Mouse (Mus musculus) cerebellum, postnatal 4 days (tissue): ENCODE results near the gene Gm4884.
"Not testable (repeated sequence)": the region's sequence is repeated elsewhere in the genome, so short reads cannot be mapped to it uniquely, and the experiment has no call there.

Experiments
- DNase-seq, 2 experiments: peaks; one replicate each; pipeline ENCODE4 v3.0.0; 2022; ENCODE audit warnings: low spot score in 2 of 2, mixed read lengths in 1 of 2

Gene Gm4884

DNA sequence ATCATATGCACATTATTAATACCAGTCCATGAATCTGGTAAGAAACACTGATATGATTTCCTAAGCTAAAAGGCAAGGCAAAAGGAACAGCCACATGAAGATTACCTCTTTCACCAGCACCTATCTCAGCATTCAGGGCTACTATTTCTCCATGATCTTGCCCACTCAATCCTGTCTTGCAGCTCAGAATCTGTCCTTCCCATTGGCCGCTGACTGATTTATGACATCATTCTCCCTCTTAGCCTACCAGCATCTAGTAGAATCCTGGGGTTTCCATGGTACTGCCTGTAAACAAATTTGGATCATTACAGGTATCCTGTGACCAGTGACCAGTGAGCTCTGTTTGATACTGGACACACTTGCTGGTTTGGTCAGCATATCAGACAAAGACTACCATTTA, at the start of gene Gm4884:
Gm4884 (plus strand) TSS at position 301 of the 400 bp plus-strand sequence.
- not testable (repeated sequence) for DNase-seq

DNA sequence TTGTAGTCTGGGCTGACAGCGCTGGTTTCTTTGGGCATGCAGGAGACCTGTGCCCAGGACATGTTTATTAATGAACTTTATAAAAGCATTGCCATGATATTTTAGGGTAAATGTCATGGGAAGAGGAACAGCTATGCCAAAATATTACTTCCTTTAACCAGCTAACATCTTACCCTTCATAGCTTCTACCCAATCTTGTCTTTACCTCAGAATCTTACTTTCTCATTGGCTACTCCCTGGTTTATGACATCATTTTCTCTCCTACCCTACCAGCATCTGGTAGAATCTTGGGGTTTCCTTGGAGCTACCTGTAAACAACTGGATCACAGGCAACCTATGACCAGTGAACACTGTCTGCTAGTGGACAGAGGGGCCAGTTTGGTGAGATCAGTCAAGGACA, 45.3 kb upstream of the Gm4884 start, which contains the start of gene 4930433I11Rik:
4930433I11Rik (plus strand) TSS at position 301 of the 400 bp plus-strand sequence.
- no peak for DNase-seq

DNA sequence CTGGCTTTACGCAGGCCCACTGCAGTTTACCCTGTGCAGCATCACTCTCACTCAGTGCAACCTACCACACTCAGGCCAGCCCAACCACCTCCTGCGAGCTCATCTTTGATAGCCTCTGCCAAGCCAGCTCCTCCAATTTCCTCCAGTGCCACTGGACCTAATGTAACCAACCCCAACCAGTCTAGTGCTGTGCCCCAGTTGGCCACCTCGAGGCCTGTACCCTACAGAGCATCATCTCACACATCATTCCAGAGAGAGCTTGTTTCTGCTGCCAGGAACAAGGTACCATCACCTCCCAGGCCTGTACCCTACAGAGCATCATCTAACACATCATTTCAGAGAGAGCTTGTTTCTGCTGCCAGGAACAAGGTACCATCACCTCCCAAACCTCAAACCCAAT, 11.5 kb downstream of the Gm4884 start:
- DNase-seq, result not testable (repeated sequence)
